Mouse (Mus musculus): Measurements from ENCODE around the gene Ccdc73. TPM values are rescaled to one million over a fixed set of nuclear protein-coding genes. Genes with fewer than 3 reads are reported as not detected.
"Not testable (repeated sequence)": the region's sequence is repeated elsewhere in the genome, so short reads cannot be mapped to it uniquely, and the experiment has no call there.

The Ccdc73 gene
- total and polyA plus RNA-seq, 3 experiments: 2.2 to 5.1 (median 2.2) TPM

- no peaks in the 10 kb centered on the region for H3K79me2 ChIP-seq (replicated peaks; ENCODE audit: control insufficient read depth, extremely low read depth, insufficient read depth, poor library complexity, severe bottlenecking)
- no peak overlapping the region for H3K27ac ChIP-seq (ENCODE audit: insufficient read depth, low read depth)
- no peak for TF ChIP-seq NRF1 (IDR thresholded peaks at IDR 0.05; ENCODE audit: low read depth, low read length)
- no peak for TF ChIP-seq PAX5 (IDR thresholded peaks at IDR 0.05; ENCODE audit: low read length)
- no peak for TF ChIP-seq MEF2A (IDR thresholded peaks at IDR 0.05; ENCODE audit: borderline replicate concordance, low read depth, low read length)
- no peak for TF ChIP-seq BHLHE40 (IDR thresholded peaks at IDR 0.05; ENCODE audit: low read depth, low read length)
- no peak for TF ChIP-seq JUN (IDR thresholded peaks at IDR 0.05; ENCODE audit: insufficient read depth, low read depth, low read length)
- TF ChIP-seq RCOR1 (conservative IDR thresholded peaks at IDR 0.05; ENCODE audit: low read depth, low read length): no peak
- TF ChIP-seq MAZ (IDR thresholded peaks at IDR 0.05; ENCODE audit: low read depth, low read length): no peak
- TF ChIP-seq ETS1 (conservative IDR thresholded peaks at IDR 0.05; ENCODE audit: low read depth, low read length): no peak
- TF ChIP-seq CTCF (conservative IDR thresholded peaks at IDR 0.05 in 1 of 2, IDR thresholded peaks at IDR 0.05 in 1 of 2; ENCODE audit: low read depth in 2 of 2, low read length in 2 of 2): no peak
- no peak for TF ChIP-seq RAD21 (IDR thresholded peaks at IDR 0.05; ENCODE audit: low read depth, low read length)
- no peak for TF ChIP-seq EP300 (IDR thresholded peaks at IDR 0.05; ENCODE audit: low read length)
- no peak for TF ChIP-seq MYC (IDR thresholded peaks at IDR 0.05; ENCODE audit: low read depth, low read length)
- no peak for TF ChIP-seq ZNF384 (IDR thresholded peaks at IDR 0.05; ENCODE audit: low read depth, low read length)
- TF ChIP-seq JUND (conservative IDR thresholded peaks at IDR 0.05; ENCODE audit: low read depth, low read length): no peak
- TF ChIP-seq USF1 (IDR thresholded peaks at IDR 0.05; ENCODE audit: low read depth, low read length): no peak
- no peak for TF ChIP-seq CHD1 (IDR thresholded peaks at IDR 0.05; ENCODE audit: low read depth, low read length)
- no peak for TF ChIP-seq POLR2AphosphoS2 (IDR thresholded peaks at IDR 0.05; ENCODE audit: low read depth, low read length)
- H3K9ac ChIP-seq (ENCODE audit: insufficient read depth, low read depth): no peak overlapping the region
- dilution Hi-C loops (cut with MboI; ENCODE audit: extremely low pct_ligation_motif_present, extremely low pct_unique_long_range_greater_than_20kb, low sequenced_read_pairs) (no loop called here), in situ Hi-C loops (cut with MboI; ENCODE audit: low pct_ligation_motif_present, low pct_unique_long_range_greater_than_20kb, low sequenced_read_pairs) (no loop called here)
- H3K4me2 ChIP-seq (ENCODE audit: insufficient read depth, low read depth, poor library complexity, severe bottlenecking): no peak overlapping the region
- H3K9me3 ChIP-seq (replicated peaks; ENCODE audit: low read length): no peaks in the 10 kb centered on the region
- DNase-seq (ENCODE audit: extremely low read depth): no peak
- H3K4me3 ChIP-seq (replicated peaks in 1 of 3; ENCODE audit: low read depth in 2 of 3, low read length in 2 of 3, poor library complexity in 1 of 3): no peak overlapping the region
- H3K36me3 ChIP-seq (replicated peaks in 1 of 2; ENCODE audit: control insufficient read depth in 1 of 2, insufficient read depth in 1 of 2, low read length in 1 of 2): peaks cover 0 to 2% of the 10 kb centered on the region in 2 experiments
- no peaks in the 10 kb centered on the region; a peak in 1 of 4 replicates for H3K4me1 ChIP-seq (ENCODE audit: control insufficient read depth in 1 of 2, insufficient read depth in 2 of 2)
- H3K27me3 ChIP-seq (replicated peaks): no peaks in the 10 kb centered on the region
Observed at GRCm38 (mm10) chr2:105023815-105024214, 156.2 kb downstream of the Ccdc73 start.

DNA sequence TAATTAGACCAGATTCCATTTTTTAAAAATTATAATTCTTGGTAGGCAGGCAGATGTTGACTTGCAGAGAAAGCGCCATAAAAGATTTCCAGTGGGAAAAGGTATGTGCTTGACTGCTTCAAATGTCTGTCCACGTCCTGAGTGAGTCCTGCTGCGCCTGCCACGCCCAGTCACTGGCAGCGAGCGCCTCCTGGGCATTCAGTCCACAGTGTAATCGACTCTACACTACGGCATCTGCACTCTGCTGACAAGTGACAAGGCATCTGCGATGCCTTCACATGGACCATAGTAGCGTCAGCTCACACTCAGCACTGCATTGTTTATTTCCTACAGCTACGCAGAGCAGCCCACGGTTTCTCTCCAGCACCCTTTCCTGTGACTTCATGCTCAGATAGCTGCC is 158.0 kb downstream of the Ccdc73 start:
- in situ Hi-C loops (cut with MboI; ENCODE audit: low pct_ligation_motif_present, low pct_unique_long_range_greater_than_20kb, low sequenced_read_pairs); dilution Hi-C loops (cut with MboI; ENCODE audit: extremely low pct_ligation_motif_present, extremely low pct_unique_long_range_greater_than_20kb, low sequenced_read_pairs): not testable (repeated sequence)

More for the DNA sequence above, 158.0 kb downstream of the Ccdc73 start:
- not testable (repeated sequence) for H3K27me3 ChIP-seq (replicated peaks); H3K79me2 ChIP-seq (replicated peaks; ENCODE audit: control insufficient read depth, extremely low read depth, insufficient read depth, poor library complexity, severe bottlenecking); H3K36me3 ChIP-seq (replicated peaks in 1 of 2; ENCODE audit: control insufficient read depth in 1 of 2, insufficient read depth in 1 of 2, low read length in 1 of 2); H3K27ac ChIP-seq (ENCODE audit: insufficient read depth, low read depth); DNase-seq (ENCODE audit: extremely low read depth); H3K4me2 ChIP-seq (ENCODE audit: insufficient read depth, low read depth, poor library complexity, severe bottlenecking); H3K9me3 ChIP-seq (replicated peaks; ENCODE audit: low read length); H3K4me3 ChIP-seq (replicated peaks in 1 of 3; ENCODE audit: low read depth in 2 of 3, low read length in 2 of 3, poor library complexity in 1 of 3); H3K9ac ChIP-seq (ENCODE audit: insufficient read depth, low read depth); H3K4me1 ChIP-seq (ENCODE audit: control insufficient read depth in 1 of 2, insufficient read depth in 2 of 2)

All from CH12.LX (cell line).